Comparison of ENCODE assay signal across 8 mouse cellular contexts in the genomic region with DNA sequence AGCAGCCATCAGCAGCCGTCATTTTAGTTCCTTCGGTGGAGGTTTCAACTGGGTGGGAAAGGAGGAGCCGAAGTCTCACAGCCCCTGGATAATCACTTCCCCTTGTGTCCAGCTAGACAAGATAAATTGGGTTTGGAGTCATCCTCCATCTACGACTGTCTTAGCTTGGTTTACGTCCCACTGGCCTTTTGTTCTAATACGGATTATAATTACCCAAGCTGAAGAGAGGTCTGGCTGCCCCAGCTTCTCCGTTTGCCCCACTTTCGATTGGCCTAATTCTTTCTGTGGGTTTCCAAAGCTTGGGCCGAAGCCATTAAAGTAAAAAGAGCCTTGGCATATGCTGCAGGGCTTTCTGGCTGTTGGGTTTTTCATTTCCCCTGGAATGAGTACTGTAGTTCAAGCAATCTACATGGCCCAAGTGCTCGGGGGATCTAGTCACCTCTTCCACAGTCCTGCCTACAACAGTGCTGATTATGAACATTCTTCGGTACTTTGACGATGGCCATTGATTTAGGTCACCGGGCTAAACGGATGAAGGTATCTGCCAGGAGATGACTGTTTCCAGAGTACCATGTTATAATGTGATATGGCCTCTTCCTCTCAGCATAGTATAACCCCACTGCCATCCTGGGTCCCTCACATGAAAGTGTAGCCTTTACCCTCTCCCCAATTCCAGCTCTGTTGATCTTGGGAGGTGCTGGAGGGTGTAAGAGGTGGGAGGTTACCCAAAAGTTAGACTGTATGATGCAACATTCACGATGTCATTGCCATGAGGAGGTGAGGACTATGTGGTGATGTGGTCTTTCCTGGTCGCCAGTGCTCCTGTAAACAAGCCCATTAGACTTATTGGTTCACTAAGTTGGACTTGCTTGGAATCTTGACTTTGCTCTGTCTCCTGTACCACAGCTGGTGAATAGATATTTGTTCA.
DNase-seq lines count a peak whose midpoint lies in the region; ATAC-seq and TF ChIP-seq lines count a peak whose summit lies in the region.

No protein-coding gene starts in this region.

- no peaks in the 10 kb centered on the region for H3K36me3 ChIP-seq in hindbrain, postnatal 0 days (ENCODE audit: insufficient read depth, low read length)

- DNase-seq in gastrocnemius, adult 18-20 months (ENCODE audit: low spot score) = peak; percentile 39
- no peak for DNase-seq in gastrocnemius, postnatal 36 days
- peak; percentile 86 for DNase-seq in adipocyte (ENCODE audit: low spot score)
- peak; percentile 79 for DNase-seq in hindbrain, postnatal 0 days (ENCODE audit: low spot score)
- DNase-seq in urinary bladder, postnatal 4 days (ENCODE audit: low spot score in 2 of 2) = no peak
- DNase-seq in thymus, postnatal 10 days (ENCODE audit: low spot score in 2 of 2) = no peak
- no peak for DNase-seq in layer of hippocampus, adult 9-11 months

- WGBS in hindbrain, postnatal 0 days = 50% methylated on average over 16 of the region's 16 CpGs

- H3K9ac ChIP-seq in hindbrain, postnatal 0 days (replicated peaks; ENCODE audit: low read length) = no peak overlapping the region

- peak; percentile 76 for ATAC-seq in hindbrain, postnatal 0 days

- no peak for TF ChIP-seq POLR2A in cortical plate, adult 2 months (IDR thresholded peaks at IDR 0.05; ENCODE audit: extremely low read depth, insufficient read depth, low read length)

- H3K27ac ChIP-seq in cortical plate, adult 2 months (ENCODE audit: insufficient read depth, low read length) = peak overlapping the region; percentile 6; the same call in 1 of the 2 replicates
- peak overlapping the region; percentile 74 for H3K27ac ChIP-seq in hindbrain, postnatal 0 days

- peaks cover 10% of the 10 kb centered on the region for H3K4me1 ChIP-seq in cortical plate, adult 2 months (ENCODE audit: control insufficient read depth, insufficient read depth, low read length)
- H3K4me1 ChIP-seq in hindbrain, postnatal 0 days (ENCODE audit: insufficient read depth, low read length) = peaks cover 11% of the 10 kb centered on the region; the same call in 1 of the 2 replicates

- no peak overlapping the region for H3K4me3 ChIP-seq in cortical plate, adult 2 months (ENCODE audit: insufficient read depth, low read length)
- no peak overlapping the region for H3K4me3 ChIP-seq in hindbrain, postnatal 0 days (ENCODE audit: low read length)

- intact Hi-C loops in gastrocnemius, postnatal 36 days (cut with DNase I) = no loop called here

- H3K27me3 ChIP-seq in hindbrain, postnatal 0 days (ENCODE audit: insufficient read depth, low read length) = no peaks in the 10 kb centered on the region

- TF ChIP-seq CTCF in cortical plate, adult 2 months (IDR thresholded peaks at IDR 0.05; ENCODE audit: extremely low read depth, insufficient read depth, low read length) = no peak
- TF ChIP-seq CTCF in hindbrain, postnatal 0 days (IDR thresholded peaks at IDR 0.05; ENCODE audit: low read depth) = no peak

- no peak overlapping the region for H3K4me2 ChIP-seq in hindbrain, postnatal 0 days (ENCODE audit: low read depth, low read length)

- no peaks in the 10 kb centered on the region for H3K9me3 ChIP-seq in hindbrain, postnatal 0 days (ENCODE audit: low read length)

Comparison
In these comparisons a context has a peak if more than half of its experiments do, and no peak if none do; other contexts are left out.
1. DNase-seq: peak in gastrocnemius, adult 18-20 months (single experiment), adipocyte (single experiment) and hindbrain, postnatal 0 days (single experiment); none in gastrocnemius, postnatal 36 days (0 of 2), urinary bladder, postnatal 4 days (0 of 2), thymus, postnatal 10 days (0 of 2) and layer of hippocampus, adult 9-11 months (single experiment).